Mouse (Mus musculus): Measurements from ENCODE around the gene Spx.

The Spx gene

DNA sequence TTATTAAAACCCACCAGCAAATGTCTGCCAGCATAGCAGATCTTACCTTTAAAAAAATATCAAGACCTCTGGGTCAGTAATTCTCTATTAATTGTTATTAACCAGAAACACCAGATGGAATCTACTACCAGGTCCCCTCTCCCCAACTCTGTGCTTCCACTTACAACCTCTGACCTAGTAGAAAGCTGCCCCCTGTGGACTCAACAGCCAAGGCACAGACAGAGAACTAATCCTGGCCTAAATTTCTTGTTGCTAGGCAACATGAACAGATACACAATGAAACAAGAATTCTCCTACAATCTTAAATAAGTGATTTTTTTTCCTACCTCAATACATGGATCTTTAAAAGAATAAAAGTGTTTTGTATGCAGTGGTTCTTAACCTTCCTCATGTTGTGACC, 15.8 kb downstream of the Spx start:
- no peak for DNase-seq (ENCODE audit: low read depth, low spot score)

DNA sequence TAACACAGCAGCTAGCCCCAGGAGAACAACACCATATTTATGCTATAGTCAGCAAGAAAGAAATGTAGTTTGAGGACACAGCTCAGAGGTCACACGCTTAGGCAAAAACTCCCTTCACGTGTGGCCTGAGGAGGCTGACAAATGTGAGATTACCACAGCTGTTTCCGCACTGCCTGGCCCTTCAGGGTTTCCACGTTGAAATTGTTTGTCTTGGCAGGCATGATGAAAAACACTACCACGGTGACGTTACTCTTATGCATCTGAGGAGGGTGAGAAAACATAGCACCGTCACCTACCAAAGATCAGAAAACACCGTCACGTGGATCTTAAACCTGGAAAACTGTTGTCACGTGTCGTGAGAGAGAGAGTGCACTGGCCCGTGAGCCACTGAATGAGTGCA, 38.1 kb downstream of the Spx start:
- no peak for DNase-seq (ENCODE audit: low read depth, low spot score)

DNA sequence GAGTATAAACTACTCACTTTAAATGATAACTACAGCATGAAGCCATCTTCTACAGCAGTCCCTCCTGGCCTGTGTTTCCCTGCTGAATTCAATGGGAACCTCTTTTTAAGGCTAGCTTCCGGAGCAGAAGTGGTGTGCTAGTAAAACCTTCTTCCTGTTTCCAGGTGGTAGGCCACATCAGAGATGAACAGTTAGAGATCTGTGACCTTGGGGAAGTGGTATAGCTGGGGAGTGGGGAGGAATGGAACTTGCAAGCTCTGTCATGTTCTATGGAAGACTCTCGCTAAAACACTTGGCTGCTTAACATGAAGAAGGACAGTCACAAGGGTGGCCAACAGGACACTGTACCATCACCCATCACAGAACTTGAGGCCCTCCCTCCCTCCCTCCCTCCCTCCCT, 40.1 kb downstream of the Spx start:
- no peak for DNase-seq (ENCODE audit: low read depth, low spot score)

DNA sequence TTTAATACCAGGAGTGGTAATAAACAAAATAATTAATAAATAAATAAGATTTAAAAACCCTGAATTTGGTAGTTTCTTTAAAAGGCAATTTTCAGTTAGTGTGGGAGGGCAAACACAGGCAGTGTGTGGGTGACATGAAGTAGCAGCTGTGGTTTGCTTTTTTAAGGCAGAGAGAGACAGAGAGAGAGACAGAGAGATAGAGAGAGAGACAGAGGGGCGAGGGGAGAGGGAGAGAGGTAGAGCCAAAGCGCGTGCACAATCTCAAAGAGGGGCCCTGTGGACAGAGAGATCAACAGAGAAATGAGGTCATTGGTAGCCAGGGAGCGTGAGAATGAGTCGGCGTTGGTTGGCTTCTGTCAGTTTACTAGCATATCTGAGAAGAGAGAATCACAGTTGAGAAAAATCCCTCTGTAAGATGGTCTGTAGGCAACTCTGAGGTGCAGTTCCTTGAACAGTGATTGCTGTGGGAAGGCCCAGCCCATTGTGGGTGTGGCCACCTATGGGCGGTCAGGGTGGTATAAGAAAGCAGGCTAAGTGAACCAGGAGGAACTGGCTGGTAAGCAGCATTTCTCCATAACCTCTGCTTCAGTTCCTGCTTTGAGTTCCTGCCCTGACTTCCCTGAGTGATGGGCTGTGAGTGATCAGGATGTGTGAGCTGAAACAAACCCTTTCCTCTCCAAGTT, 42.2 kb downstream of the Spx start:
- DNase-seq (ENCODE audit: low read depth, low spot score), result no peak

DNA sequence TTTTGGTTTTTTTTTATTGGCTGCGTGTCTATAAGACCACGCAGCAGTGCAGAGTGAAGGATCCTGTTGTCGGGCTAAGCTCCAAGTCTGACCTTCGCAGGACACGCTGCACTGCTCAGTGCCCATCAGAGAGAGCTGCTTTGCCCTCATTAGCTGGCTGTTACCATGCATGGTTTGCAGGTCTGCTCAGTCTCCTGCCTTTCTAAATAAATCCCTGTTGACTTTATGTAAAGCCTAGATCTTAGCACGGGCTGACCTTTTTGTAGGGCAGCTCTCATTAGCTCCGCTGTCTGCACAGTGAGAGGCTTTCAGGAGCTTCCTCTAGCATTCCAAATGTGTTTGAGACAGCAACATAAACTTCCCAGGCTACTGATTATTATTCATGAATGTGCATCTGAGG, 44.8 kb downstream of the Spx start:
- DNase-seq (ENCODE audit: low read depth, low spot score), result no peak

DNA sequence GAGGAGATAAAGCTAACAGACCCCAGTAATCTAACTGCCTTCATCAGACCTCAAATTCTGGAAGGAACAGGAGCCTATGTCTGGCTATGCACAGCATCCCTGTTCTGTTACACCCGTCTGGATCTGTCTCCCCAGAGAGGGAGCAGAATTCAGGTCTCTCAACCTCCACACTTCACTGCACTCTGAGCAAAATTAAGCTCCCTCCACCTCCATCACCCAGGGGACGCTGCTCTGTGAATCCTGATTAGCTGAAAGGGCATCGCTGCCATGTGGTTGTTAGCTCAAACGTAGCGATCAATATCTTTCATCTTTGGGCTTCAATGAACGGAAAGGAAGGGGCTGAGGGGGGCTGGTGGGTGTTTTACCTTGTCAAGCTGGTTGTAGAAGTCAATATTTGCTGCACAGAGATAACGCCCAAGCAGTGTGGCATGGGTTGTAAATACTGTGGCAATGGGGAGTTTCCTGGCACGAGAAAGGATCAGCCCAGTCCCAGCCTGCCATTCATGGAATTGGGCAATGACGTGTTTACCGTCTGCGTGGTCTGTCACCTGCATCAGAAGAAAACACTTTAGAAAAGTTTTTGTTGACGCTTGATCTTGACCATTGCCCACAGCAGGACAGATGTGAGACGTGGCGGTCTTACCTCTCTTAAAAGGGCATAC, 45.9 kb downstream of the Spx start:
- DNase-seq (ENCODE audit: low read depth, low spot score), result no peak

DNA sequence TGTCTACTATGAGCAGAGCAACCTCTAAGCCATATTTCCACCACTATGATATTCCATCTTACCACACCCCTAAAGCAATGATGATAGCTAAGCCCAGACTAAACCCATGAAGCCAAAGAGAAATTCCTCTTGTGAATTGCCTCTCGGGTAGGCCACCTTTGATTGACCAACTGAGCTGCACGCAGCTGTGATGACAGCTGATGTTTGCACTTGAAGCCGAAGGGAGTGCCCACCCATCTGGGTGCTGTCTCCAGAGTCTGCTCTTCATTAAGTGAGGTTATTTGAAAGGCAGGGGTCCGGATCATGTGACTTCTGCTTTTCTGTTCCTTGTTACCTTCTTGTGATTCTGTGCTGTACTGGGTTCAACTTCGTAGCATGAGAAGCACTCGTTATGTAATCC, 49.0 kb downstream of the Spx start:
- DNase-seq (ENCODE audit: low read depth, low spot score), result no peak
